Mouse (Mus musculus): Measurements from ENCODE around the gene Zmynd8. TPM values are rescaled to one million over a fixed set of nuclear protein-coding genes. Genes with fewer than 3 reads are reported as not detected.

The Zmynd8 gene
- polyA plus RNA-seq (2015; fragmentation: Nextera tagmentation; extraction: Ambion mirVana), result 89.8 and 93.3 TPM in 2 replicates

GRCm38 (mm10) chr2:165898202-165899194 lies at the start of gene Zmynd8:
Gene Zmynd8 (minus strand): TSS chr2:165899016.
- Histone ChIP-seq H3K9me3 (no peaks in the 10 kb centered on the region), H3K9ac (no peak within 1 kb of the TSS), H3K4me2 (no peak within 1 kb of the TSS), H3K4me1 (peaks cover 11% of the 10 kb centered on the region), H3K36me3 (replicated peaks) (no peaks in the 10 kb centered on the region), H3K27ac (no peak within 1 kb of the TSS), H3K4me3 (no peak within 1 kb of the TSS), H3K27me3 (replicated peaks) (no peaks in the 10 kb centered on the region; the same call in 1 of the 2 replicates)
- no peak for ATAC-seq (replicated peaks)
- 45% methylated on average over 23 of the region's 23 CpGs for WGBS

- Histone ChIP-seq H3K36me3 (replicated peaks) (no peaks in the 10 kb centered on the region), H3K4me3 (no peak overlapping the region), H3K4me2 (no peak overlapping the region), H3K4me1 (no peaks in the 10 kb centered on the region), H3K9me3 (no peaks in the 10 kb centered on the region), H3K9ac (no peak overlapping the region), H3K27ac (no peak overlapping the region), H3K27me3 (replicated peaks) (no peaks in the 10 kb centered on the region)
- ATAC-seq (replicated peaks), result no peak
- WGBS, result 64% methylated on average over 1 of the region's 1 CpGs
Observed at GRCm38 (mm10) chr2:165948007-165948406, 49.2 kb upstream of the Zmynd8 start.

- no peak overlapping the region for H3K9ac ChIP-seq
- no peaks in the 10 kb centered on the region for H3K27me3 ChIP-seq (replicated peaks)
- 89% methylated on average over 1 of the region's 1 CpGs for WGBS
- no peak overlapping the region for H3K4me3 ChIP-seq
- H3K4me1 ChIP-seq, result no peaks in the 10 kb centered on the region
- no peak overlapping the region for H3K27ac ChIP-seq
- no peak for ATAC-seq (replicated peaks)
- H3K4me2 ChIP-seq, result no peak overlapping the region
- no peaks in the 10 kb centered on the region for H3K9me3 ChIP-seq
- H3K36me3 ChIP-seq (replicated peaks), result no peaks in the 10 kb centered on the region
Observed at GRCm38 (mm10) chr2:165946046-165946564, 47.3 kb upstream of the Zmynd8 start.

- H3K4me1 ChIP-seq, result no peaks in the 10 kb centered on the region
- H3K27me3 ChIP-seq (replicated peaks), result no peaks in the 10 kb centered on the region
- no peak for ATAC-seq (replicated peaks)
- H3K36me3 ChIP-seq (replicated peaks), result no peaks in the 10 kb centered on the region
- no peak overlapping the region for H3K27ac ChIP-seq
- WGBS, result 81% methylated on average over 11 of the region's 11 CpGs
- H3K4me3 ChIP-seq, result no peak overlapping the region
- no peak overlapping the region for H3K9ac ChIP-seq
- H3K4me2 ChIP-seq, result no peak overlapping the region
- H3K9me3 ChIP-seq, result no peaks in the 10 kb centered on the region
Observed at GRCm38 (mm10) chr2:165944576-165945351, 45.9 kb upstream of the Zmynd8 start.

GRCm38 (mm10) chr2:165943113-165943512 lies 44.3 kb upstream of the Zmynd8 start:
- Histone ChIP-seq H3K27ac (no peak overlapping the region), H3K4me2 (no peak overlapping the region), H3K27me3 (replicated peaks) (no peaks in the 10 kb centered on the region), H3K9ac (no peak overlapping the region), H3K9me3 (no peaks in the 10 kb centered on the region), H3K36me3 (replicated peaks) (no peaks in the 10 kb centered on the region), H3K4me3 (no peak overlapping the region), H3K4me1 (no peaks in the 10 kb centered on the region)
- ATAC-seq (replicated peaks), result no peak
- WGBS, result 91% methylated on average over 2 of the region's 2 CpGs

DNA sequence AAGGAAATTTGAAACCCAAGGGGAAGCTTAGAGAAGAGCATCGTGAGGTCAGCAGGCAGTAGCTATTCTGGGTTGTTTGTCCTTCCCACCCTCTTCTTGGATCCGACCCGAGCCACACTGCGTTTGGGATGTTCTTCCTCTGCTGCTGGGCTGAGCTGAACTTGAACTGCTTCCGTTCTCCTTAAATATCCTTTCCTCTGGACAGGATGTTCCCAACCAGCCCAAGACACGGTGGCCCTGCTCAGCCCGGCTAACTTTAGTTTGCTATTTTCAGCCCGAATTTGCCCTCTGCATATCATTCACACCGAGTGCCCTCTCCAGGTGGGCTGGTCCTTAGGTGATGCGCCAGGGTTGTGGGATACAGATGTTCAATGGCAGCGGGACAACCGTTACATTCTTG lies 37.3 kb upstream of the Zmynd8 start:
- no peaks in the 10 kb centered on the region for H3K27me3 ChIP-seq (replicated peaks)
- 68% methylated on average over 12 of the region's 12 CpGs for WGBS
- no peak overlapping the region for H3K4me2 ChIP-seq
- no peak overlapping the region for H3K9ac ChIP-seq
- no peaks in the 10 kb centered on the region for H3K4me1 ChIP-seq
- no peak overlapping the region for H3K4me3 ChIP-seq
- ATAC-seq (replicated peaks), result no peak
- H3K27ac ChIP-seq, result no peak overlapping the region
- H3K9me3 ChIP-seq, result no peaks in the 10 kb centered on the region
- no peaks in the 10 kb centered on the region for H3K36me3 ChIP-seq (replicated peaks)

GRCm38 (mm10) chr2:165927705-165928104 lies 28.9 kb upstream of the Zmynd8 start:
- ATAC-seq (replicated peaks), result no peak
- Histone ChIP-seq H3K4me3 (no peak overlapping the region), H3K4me1 (no peaks in the 10 kb centered on the region), H3K9ac (no peak overlapping the region), H3K27me3 (replicated peaks) (no peaks in the 10 kb centered on the region), H3K36me3 (replicated peaks) (no peaks in the 10 kb centered on the region), H3K27ac (no peak overlapping the region), H3K9me3 (no peaks in the 10 kb centered on the region), H3K4me2 (no peak overlapping the region)
- 93% methylated on average over 16 of the region's 16 CpGs for WGBS

GRCm38 (mm10) chr2:165926191-165926590 lies 27.4 kb upstream of the Zmynd8 start:
- Histone ChIP-seq H3K9ac (no peak overlapping the region), H3K4me3 (no peak overlapping the region), H3K27me3 (replicated peaks) (no peaks in the 10 kb centered on the region), H3K36me3 (replicated peaks) (no peaks in the 10 kb centered on the region), H3K27ac (no peak overlapping the region), H3K9me3 (no peaks in the 10 kb centered on the region), H3K4me2 (no peak overlapping the region), H3K4me1 (no peaks in the 10 kb centered on the region)
- WGBS, result 94% methylated on average over 5 of the region's 5 CpGs
- ATAC-seq (replicated peaks), result no peak

DNA sequence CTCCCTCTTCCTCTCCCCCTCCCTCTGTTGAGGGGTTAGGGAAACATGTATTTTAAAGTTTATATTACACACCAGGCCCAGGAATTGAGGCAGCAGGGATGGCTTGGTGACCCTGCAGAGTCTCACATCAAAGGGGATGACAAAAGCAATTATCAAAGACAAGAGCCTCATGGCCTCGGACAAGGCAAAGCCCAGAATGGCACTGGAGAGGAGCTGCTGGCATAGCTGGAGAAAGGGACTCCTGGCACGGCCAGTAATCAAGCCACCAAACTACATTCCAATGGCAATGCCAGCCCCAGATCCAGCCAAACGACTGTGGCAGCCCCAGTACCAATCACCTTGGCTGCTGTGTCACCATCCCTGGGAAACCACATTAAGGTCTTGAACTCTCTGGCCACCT lies 26.3 kb upstream of the Zmynd8 start:
- Histone ChIP-seq H3K36me3 (replicated peaks) (no peaks in the 10 kb centered on the region), H3K4me3 (no peak overlapping the region), H3K27me3 (replicated peaks) (no peaks in the 10 kb centered on the region), H3K4me1 (no peaks in the 10 kb centered on the region), H3K4me2 (no peak overlapping the region), H3K9ac (no peak overlapping the region), H3K27ac (no peak overlapping the region), H3K9me3 (no peaks in the 10 kb centered on the region)
- WGBS, result 46% methylated on average over 3 of the region's 3 CpGs
- ATAC-seq (replicated peaks), result no peak

DNA sequence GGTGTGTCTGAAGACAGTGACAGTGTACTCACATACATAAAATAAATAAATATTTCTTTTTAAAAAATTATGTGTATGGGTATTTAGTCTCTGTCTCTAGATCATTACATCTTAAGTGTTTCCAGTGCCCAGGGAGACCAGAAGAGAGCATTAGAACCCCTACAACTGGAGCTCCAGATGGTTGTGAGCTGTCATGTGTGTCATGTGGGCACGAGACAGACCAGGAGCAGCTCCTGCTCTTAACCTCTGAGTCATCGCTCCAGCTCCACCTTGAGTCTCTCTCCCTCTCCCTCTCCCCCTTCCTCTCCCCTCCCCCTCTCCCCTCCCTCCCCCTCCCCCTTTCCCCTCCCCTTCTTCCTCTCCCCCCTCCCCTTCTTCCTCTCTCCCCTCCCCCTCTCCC lies 25.9 kb upstream of the Zmynd8 start:
- Histone ChIP-seq H3K9me3 (no peaks in the 10 kb centered on the region), H3K36me3 (replicated peaks) (no peaks in the 10 kb centered on the region), H3K4me3 (no peak overlapping the region), H3K9ac (no peak overlapping the region), H3K27ac (no peak overlapping the region), H3K4me1 (no peaks in the 10 kb centered on the region), H3K4me2 (no peak overlapping the region), H3K27me3 (replicated peaks) (no peaks in the 10 kb centered on the region)
- no peak for ATAC-seq (replicated peaks)
- 91% methylated on average over 2 of the region's 2 CpGs for WGBS

GRCm38 (mm10) chr2:165923715-165924114 lies 24.9 kb upstream of the Zmynd8 start:
- ATAC-seq (replicated peaks), result no peak
- Histone ChIP-seq H3K4me1 (no peaks in the 10 kb centered on the region), H3K27me3 (replicated peaks) (no peaks in the 10 kb centered on the region), H3K9me3 (no peaks in the 10 kb centered on the region), H3K27ac (no peak overlapping the region), H3K4me3 (no peak overlapping the region), H3K9ac (no peak overlapping the region), H3K4me2 (no peak overlapping the region), H3K36me3 (replicated peaks) (no peaks in the 10 kb centered on the region)
- 90% methylated on average over 8 of the region's 8 CpGs for WGBS

DNA sequence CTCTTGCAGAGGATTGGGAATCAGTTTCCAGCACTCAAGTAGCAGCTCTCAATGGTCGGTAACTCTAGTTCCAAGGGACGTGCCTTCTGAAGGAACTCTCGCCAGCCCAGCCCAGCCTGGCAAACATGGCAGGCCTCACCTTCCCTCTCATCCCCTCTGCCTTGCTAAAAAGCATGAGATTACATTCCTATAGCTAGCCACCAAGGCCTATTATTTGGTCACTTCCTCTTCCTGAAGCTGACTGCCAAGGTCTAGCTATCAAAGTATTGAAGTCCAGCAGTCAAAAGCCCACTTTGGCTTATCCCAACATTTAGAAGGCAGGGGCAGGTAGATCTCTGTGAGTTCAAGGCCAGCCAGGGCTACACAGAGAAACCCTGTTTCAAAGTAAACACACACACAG lies 24.2 kb upstream of the Zmynd8 start:
- no peak overlapping the region for H3K4me3 ChIP-seq
- no peaks in the 10 kb centered on the region for H3K27me3 ChIP-seq (replicated peaks)
- no peaks in the 10 kb centered on the region for H3K36me3 ChIP-seq (replicated peaks)
- no peak overlapping the region for H3K9ac ChIP-seq
- no peaks in the 10 kb centered on the region for H3K9me3 ChIP-seq
- H3K4me2 ChIP-seq, result no peak overlapping the region
- no peak overlapping the region for H3K27ac ChIP-seq
- H3K4me1 ChIP-seq, result no peaks in the 10 kb centered on the region
- WGBS, result 96% methylated on average over 3 of the region's 3 CpGs
- ATAC-seq (replicated peaks), result no peak

All from midbrain, embryonic 15.5 days (tissue).